Mouse (Mus musculus) liver, embryonic 14.5 days (tissue): ENCODE results near the gene Aqr.

Source experiments
- CTCF ChIP-seq: IDR thresholded peaks from 2 replicates; pipeline ENCODE4 v1.5.1; 2016; ENCODE audit warnings: antibody characterized with exemption, low read depth, control low read depth
- EP300 ChIP-seq: IDR thresholded peaks from 2 replicates; pipeline ENCODE4 v1.6.1; 2016; ENCODE audit warnings: antibody characterized with exemption, low read depth

DNA sequence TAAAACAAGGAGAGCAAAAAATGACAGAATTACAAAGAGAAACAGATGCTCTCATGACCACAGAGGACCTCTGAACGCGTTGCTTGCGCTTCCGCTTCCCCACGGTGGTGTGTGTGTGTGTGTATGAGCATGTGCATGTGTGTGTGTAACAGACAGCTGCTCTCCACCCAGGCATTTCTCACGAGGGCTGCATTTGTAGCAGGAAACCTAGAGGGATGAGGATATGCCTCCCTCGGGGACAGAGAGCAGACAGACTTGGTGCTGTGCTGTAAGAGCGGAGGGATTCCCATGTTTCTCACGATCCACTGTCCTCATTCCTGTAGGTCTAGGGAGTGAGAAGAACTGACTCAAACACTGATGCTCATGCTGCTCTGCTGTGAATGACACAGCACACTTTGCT lies 93.2 kb downstream of the Aqr start:
- TF ChIP-seq CTCF (no peak), EP300 (no peak)
